Mouse (Mus musculus) spleen, adult 10 weeks (tissue): ENCODE measurements around the gene Zfp940. TPM values are rescaled to one million over a fixed set of nuclear protein-coding genes. Genes with fewer than 3 reads are reported as not detected.

Source experiments
- polyA plus RNA-seq: library from polyadenylated mRNA; stranded (reverse); fragments of 350-450 nt; fragmentation: Illumina TruSeq; extraction: RNeasy Lipid Tissue Mini Kit (QIAGEN cat#74804); gene quantifications from one replicate; pipeline ENCODE4 v1.2.3, GENCODE M21; 2015; ENCODE audit warnings: low replicate concordance; ENCODE audit not compliant: insufficient read depth

The Zfp940 gene
- 6.4 TPM for polyA plus RNA-seq

GRCm38 (mm10) chr7:29853219-29853842 lies at the start of gene Zfp940:
Gene Zfp940 (minus strand): TSS chr7:29853669.

GRCm38 (mm10) chr7:29859532-29860517 lies 6.4 kb upstream of the Zfp940 start, which contains the start of gene Zfp420:
Gene Zfp420 (plus strand): TSS chr7:29859979.

GRCm38 (mm10) chr7:29815910-29816429 lies 37.5 kb downstream of the Zfp940 start, which contains the start of gene Zfp790:
Gene Zfp790 (plus strand): TSS chr7:29816114.

GRCm38 (mm10) chr7:29783871-29784551 lies 69.5 kb downstream of the Zfp940 start, which contains the start of gene Zfp30:
Gene Zfp30 (plus strand): TSS chr7:29783998.

Other genes with a start within 250 kb of the Zfp940 start
- not detected for gene Catsperg2, start 126.6 kb downstream of the Zfp940 start, polyA plus RNA-seq
- 18.8 TPM for gene Zfp84, start 85.1 kb downstream of the Zfp940 start, polyA plus RNA-seq
- 0.55 TPM for gene Zfp30, start 69.7 kb downstream of the Zfp940 start, polyA plus RNA-seq
- gene Zfp790, start 37.6 kb downstream of the Zfp940 start, polyA plus RNA-seq: 14.7 TPM
- gene Zfp420, start 6.3 kb upstream of the Zfp940 start, polyA plus RNA-seq: 30.2 TPM
- gene Zfp27, start 52.9 kb upstream of the Zfp940 start, polyA plus RNA-seq: 6.2 TPM
- 9.2 TPM for gene Zfp383, start 54.6 kb upstream of the Zfp940 start, polyA plus RNA-seq
- 7.3 TPM for gene Zfp74, start 100.4 kb upstream of the Zfp940 start, polyA plus RNA-seq
- gene Zfp568, start 130.3 kb upstream of the Zfp940 start, polyA plus RNA-seq: 11.5 TPM
- 6.0 TPM for gene Zfp14, start 197.7 kb upstream of the Zfp940 start, polyA plus RNA-seq
- 10.2 TPM for gene Zfp82, start 219.2 kb upstream of the Zfp940 start, polyA plus RNA-seq
- 1.5 TPM for gene Gm26920, start 236.7 kb upstream of the Zfp940 start, polyA plus RNA-seq
- 10.1 TPM for gene Zfp566, start 236.9 kb upstream of the Zfp940 start, polyA plus RNA-seq
- 76.0 TPM for gene Zfp260, start 241.1 kb upstream of the Zfp940 start, polyA plus RNA-seq